Mouse (Mus musculus) kidney, embryonic 15.5 days (tissue): ENCODE measurements around the gene Pld3. TPM values are rescaled to one million over a fixed set of nuclear protein-coding genes. Genes with fewer than 3 reads are reported as not detected.
A peak's percentile ranks its signal among the peaks of the same experiment; 100 is the strongest.

Experiments used
- ATAC-seq: fragments of 200-750 bp; cut with Nextera tagmentation; replicated peaks from 2 replicates; pipeline ENCODE4 v1.8.0; 2017; ENCODE audit warnings: moderate TSS enrichment; ENCODE audit not compliant: low FRiP score
- H3K27ac ChIP-seq: fragments of 300-500 bp; sonication (generic); 2 replicates; pipeline ENCODE4 v1.5.1; 2015; ENCODE audit warnings: mild to moderate bottlenecking, inconsistent platforms
- H3K27me3 ChIP-seq: fragments of 300-500 bp; sonication (generic); 2 replicates; pipeline ENCODE4 v1.6.1; 2015; ENCODE audit warnings: inconsistent platforms
- H3K36me3 ChIP-seq: fragments of 300-500 bp; sonication (generic); 2 replicates; pipeline ENCODE4 v1.6.1; 2015; ENCODE audit warnings: inconsistent platforms
- H3K4me1 ChIP-seq: fragments of 300-500 bp; sonication (generic); 2 replicates; pipeline ENCODE4 v1.6.1; 2015; ENCODE audit warnings: inconsistent platforms
- H3K4me2 ChIP-seq: fragments of 300-500 bp; sonication (generic); 2 replicates; pipeline ENCODE4 v1.6.1; 2015; ENCODE audit warnings: moderate library complexity, mild to moderate bottlenecking, inconsistent platforms
- H3K4me3 ChIP-seq: fragments of 300-500 bp; sonication (generic); replicated peaks from 2 replicates; pipeline ENCODE4 v1.5.1; 2015; ENCODE audit warnings: mild to moderate bottlenecking, inconsistent platforms
- H3K9ac ChIP-seq: fragments of 300-500 bp; sonication (generic); 2 replicates; pipeline ENCODE4 v1.6.1; 2015; ENCODE audit warnings: mild to moderate bottlenecking, inconsistent platforms
- H3K9me3 ChIP-seq: fragments of 300-500 bp; sonication (generic); replicated peaks from 2 replicates; pipeline ENCODE4 v1.6.1; 2016; ENCODE audit warnings: inconsistent platforms
- WGBS: fragments of 180-500 bp; shearing (Covaris S2); methylation state at CpG from one replicate; pipeline ENCODE4 v1.1.7; 2015; ENCODE audit warnings: mixed read lengths; 5-methylcytosine and 5-hydroxymethylcytosine counted together
- polyA plus RNA-seq: library from polyadenylated mRNA; unstranded; fragments of >200 nt; fragmentation: Nextera tagmentation; extraction: Ambion mirVana; gene quantifications from 2 replicates; pipeline ENCODE4 v1.2.1, GENCODE M21; 2015

The Pld3 gene
- polyA plus RNA-seq, 1 experiment from 2014 or later = 90.5 TPM

DNA sequence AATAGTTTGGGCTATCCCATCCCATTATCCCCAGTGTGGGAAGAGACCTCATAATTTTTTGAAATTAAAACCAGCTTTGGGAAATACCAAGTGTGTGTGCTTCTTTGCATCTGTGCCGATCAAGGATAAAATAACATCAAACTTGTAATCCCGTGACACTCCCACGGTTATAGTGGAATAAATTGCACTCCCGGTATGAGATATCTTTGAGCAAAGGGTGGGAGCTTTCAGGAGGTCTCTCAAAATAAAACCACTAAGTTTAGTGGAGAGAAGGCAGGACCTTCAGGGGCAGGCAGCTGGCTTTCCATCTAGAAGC, 62.8 kb downstream of the Pld3 start:
- Histone ChIP-seq H3K27me3 (no peaks in the 10 kb centered on the region), H3K4me2 (peak overlapping the region; percentile 64), H3K9me3 (no peaks in the 10 kb centered on the region), H3K27ac (peak overlapping the region; percentile 97), H3K36me3 (peaks cover 9% of the 10 kb centered on the region), H3K4me1 (peaks cover 50% of the 10 kb centered on the region), H3K4me3 (peak overlapping the region; percentile 40), H3K9ac (peak overlapping the region; percentile 49)
- WGBS = 13% methylated on average over 4 of the region's 4 CpGs
- ATAC-seq = no peak

GRCm38 (mm10) chr7:27489270-27489869, 63.6 kb downstream of the Pld3 start:
- peak overlapping the region; percentile 97 for H3K27ac ChIP-seq
- H3K36me3 ChIP-seq = peaks cover 9% of the 10 kb centered on the region
- peaks cover 50% of the 10 kb centered on the region for H3K4me1 ChIP-seq
- H3K4me2 ChIP-seq = peak overlapping the region; percentile 64; the same call in 1 of the 2 replicates
- 90% methylated on average over 25 of the region's 25 CpGs for WGBS
- H3K27me3 ChIP-seq = no peaks in the 10 kb centered on the region
- H3K9ac ChIP-seq = no peak overlapping the region
- H3K9me3 ChIP-seq = no peaks in the 10 kb centered on the region
- no peak for ATAC-seq
- no peak overlapping the region for H3K4me3 ChIP-seq

DNA sequence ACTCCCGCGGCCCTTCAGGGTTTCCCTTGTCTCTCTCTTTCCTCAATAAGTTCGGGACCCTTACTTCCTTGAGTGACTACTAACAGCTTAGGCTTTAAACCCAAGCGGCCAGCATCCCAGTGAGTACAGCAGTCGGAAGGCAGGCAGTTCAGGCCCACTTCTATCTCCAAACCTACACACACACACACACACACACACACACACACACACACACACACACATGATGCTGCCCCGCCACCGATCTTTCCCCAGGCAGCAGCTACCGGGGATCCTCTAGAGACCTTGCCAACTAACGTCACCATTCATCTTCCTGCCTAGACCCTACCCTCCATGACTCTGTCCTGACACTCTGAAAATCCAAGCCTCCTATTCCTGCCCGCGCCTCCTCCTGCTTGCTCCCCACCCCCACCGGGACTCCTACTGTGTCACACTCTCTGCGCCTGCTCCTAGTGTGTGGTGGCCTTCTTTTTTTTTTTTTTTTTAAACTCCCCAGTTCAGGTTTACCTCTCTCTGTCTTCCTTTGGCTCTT, 65.2 kb downstream of the Pld3 start:
- H3K36me3 ChIP-seq = peaks cover 9% of the 10 kb centered on the region
- no peaks in the 10 kb centered on the region for H3K27me3 ChIP-seq
- no peaks in the 10 kb centered on the region for H3K9me3 ChIP-seq
- peak overlapping the region; percentile 74 for H3K9ac ChIP-seq
- 1% methylated on average over 13 of the region's 13 CpGs for WGBS
- H3K4me1 ChIP-seq = peaks cover 50% of the 10 kb centered on the region
- H3K27ac ChIP-seq = peak overlapping the region; percentile 99
- peak overlapping the region; percentile 74 for H3K4me2 ChIP-seq
- no peak for ATAC-seq
- H3K4me3 ChIP-seq = peak overlapping the region; percentile 81

GRCm38 (mm10) chr7:27486770-27487697, 66.0 kb downstream of the Pld3 start, which contains the start of gene Sertad1:
TSS of gene Sertad1 (plus strand) at chr7:27486910.
- H3K27me3 ChIP-seq = no peaks in the 10 kb centered on the region
- H3K4me1 ChIP-seq = peaks cover 54% of the 10 kb centered on the region
- H3K4me3 ChIP-seq = peak within 1 kb of the TSS; percentile 81
- H3K36me3 ChIP-seq = peaks cover 9% of the 10 kb centered on the region
- ATAC-seq = peak; percentile 92
- under 1% methylated on average over 73 of the region's 80 CpGs for WGBS
- H3K9ac ChIP-seq = peak within 1 kb of the TSS; percentile 74
- H3K27ac ChIP-seq = peak within 1 kb of the TSS; percentile 99
- H3K4me2 ChIP-seq = peak within 1 kb of the TSS; percentile 74
- H3K9me3 ChIP-seq = no peaks in the 10 kb centered on the region

- Histone ChIP-seq H3K4me2 (peak overlapping the region; percentile 74), H3K9me3 (no peaks in the 10 kb centered on the region), H3K4me3 (peak overlapping the region; percentile 81), H3K27ac (peak overlapping the region; percentile 99), H3K9ac (peak overlapping the region; percentile 50), H3K27me3 (no peaks in the 10 kb centered on the region), H3K36me3 (peaks cover 9% of the 10 kb centered on the region), H3K4me1 (peaks cover 54% of the 10 kb centered on the region)
- ATAC-seq = no peak
- 1% methylated on average over 13 of the region's 13 CpGs for WGBS
Measured at GRCm38 (mm10) chr7:27486102-27486769, 66.8 kb downstream of the Pld3 start.

DNA sequence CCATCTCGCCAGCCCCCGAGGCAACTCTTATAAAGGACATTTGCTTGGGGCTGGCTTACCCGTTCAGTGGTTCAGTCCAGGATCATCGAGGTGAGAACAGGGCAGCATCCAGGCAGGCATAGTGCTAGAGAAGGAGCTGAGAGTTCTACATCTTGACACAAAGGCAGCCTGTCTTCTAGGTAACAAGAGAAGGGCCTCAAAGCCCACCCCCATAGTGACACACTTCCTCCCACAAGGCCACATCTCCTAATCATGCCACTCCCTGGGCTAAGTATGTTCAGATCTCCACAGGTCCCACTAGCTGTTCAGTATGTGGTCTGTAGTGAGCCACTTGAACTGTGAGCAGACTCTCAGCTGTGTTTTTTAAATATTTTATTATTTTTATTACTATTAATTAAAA, 69.2 kb downstream of the Pld3 start:
- Histone ChIP-seq H3K27ac (no peak overlapping the region), H3K4me2 (no peak overlapping the region), H3K27me3 (no peaks in the 10 kb centered on the region), H3K4me3 (no peak overlapping the region), H3K9me3 (no peaks in the 10 kb centered on the region), H3K36me3 (0 out of 2 replicates have a peak, but pooled peaks cover 4% of the 10 kb centered on the region), H3K9ac (no peak overlapping the region), H3K4me1 (peaks cover 43% of the 10 kb centered on the region)
- ATAC-seq = no peak
- WGBS = 90% methylated on average over 4 of the region's 4 CpGs

Other genes starting within 250 kb of the Pld3 start
- gene Ltbp4, start 215.5 kb downstream of the Pld3 start, polyA plus RNA-seq = 31.0 and 41.7 TPM in 2 replicates
- 43.6 and 53.1 TPM in 2 replicates for gene Shkbp1, start 197.2 kb downstream of the Pld3 start, polyA plus RNA-seq
- 1.9 TPM in 1 of 2 replicates, not detected in the other for gene Gm20479, start 195.8 kb downstream of the Pld3 start, polyA plus RNA-seq
- gene Sptbn4, start 105.5 kb downstream of the Pld3 start, polyA plus RNA-seq = 0.27 and 0.39 TPM in 2 replicates
- gene Blvrb, start 105.2 kb downstream of the Pld3 start, polyA plus RNA-seq = 44.5 and 57.4 TPM in 2 replicates
- 30.3 and 32.0 TPM in 2 replicates for gene Sertad3, start 79.5 kb downstream of the Pld3 start, polyA plus RNA-seq
- 40.5 and 41.0 TPM in 2 replicates for gene Sertad1, start 66.3 kb downstream of the Pld3 start, polyA plus RNA-seq
- gene Prx, start 53.9 kb downstream of the Pld3 start, polyA plus RNA-seq = 4.0 and 4.8 TPM in 2 replicates
- gene Hipk4, start 30.0 kb downstream of the Pld3 start, polyA plus RNA-seq = 0.39 and 0.92 TPM in 2 replicates
- gene 2310022A10Rik, start within 50 bp of the Pld3 start, polyA plus RNA-seq = 26.9 and 29.4 TPM in 2 replicates
- 97.9 and 106 TPM in 2 replicates for gene Akt2, start 38.3 kb upstream of the Pld3 start, polyA plus RNA-seq
- 0.28 and 0.86 TPM in 2 replicates for gene Ttc9b, start 100.7 kb upstream of the Pld3 start, polyA plus RNA-seq
- 6.5 and 7.6 TPM in 2 replicates for gene Map3k10, start 121.4 kb upstream of the Pld3 start, polyA plus RNA-seq
- 3.4 and 4.6 TPM in 2 replicates for gene Zfp607b, start 136.1 kb upstream of the Pld3 start, polyA plus RNA-seq
- gene Zfp60, start 178.2 kb upstream of the Pld3 start, polyA plus RNA-seq = 37.2 and 40.8 TPM in 2 replicates